Mouse (Mus musculus) stomach, embryonic 14.5 days (tissue): ENCODE results near the gene Aspm. TPM values are rescaled to one million over a fixed set of nuclear protein-coding genes. Genes with fewer than 3 reads are reported as not detected.
"Not testable (repeated sequence)": the region's sequence is repeated elsewhere in the genome, so short reads cannot be mapped to it uniquely, and the experiment has no call there.

ENCODE experiments used
- ATAC-seq: fragments of 200-750 bp; cut with Nextera tagmentation; 2 replicates; pipeline ENCODE4 v1.8.0; 2017; ENCODE audit warnings: low read depth, moderate TSS enrichment; ENCODE audit not compliant: insufficient number of reproducible peaks, insufficient read depth, low FRiP score
- H3K27ac ChIP-seq: fragments of 300-500 bp; sonication (generic); 2 replicates; pipeline ENCODE4 v1.5.1; 2014; ENCODE audit warnings: mild to moderate bottlenecking, low read length, moderate library complexity, mixed read lengths
- H3K27me3 ChIP-seq: fragments of 300-500 bp; sonication (generic); 2 replicates; pipeline ENCODE4 v1.6.1; 2014; ENCODE audit warnings: low read length, control low read depth, mixed read lengths; ENCODE audit not compliant: control insufficient read depth, insufficient read depth
- H3K36me3 ChIP-seq: fragments of 300-500 bp; sonication (generic); 2 replicates; pipeline ENCODE4 v1.6.1; 2014; ENCODE audit warnings: mild to moderate bottlenecking, control low read depth, low read length, moderate library complexity, mixed read lengths; ENCODE audit not compliant: control insufficient read depth, insufficient read depth
- H3K4me1 ChIP-seq: fragments of 300-500 bp; sonication (generic); 2 replicates; pipeline ENCODE4 v1.6.1; 2014; ENCODE audit warnings: low read length, control low read depth, mixed read lengths; ENCODE audit not compliant: control insufficient read depth, insufficient read depth
- H3K4me2 ChIP-seq: fragments of 300-500 bp; sonication (generic); replicated peaks from 2 replicates; pipeline ENCODE4 v1.6.1; 2014; ENCODE audit warnings: low read depth, low read length, control low read depth
- H3K4me3 ChIP-seq: fragments of 300-500 bp; sonication (generic); 2 replicates; pipeline ENCODE4 v1.5.1; 2014; ENCODE audit warnings: low read depth, low read length, control low read depth
- H3K9ac ChIP-seq: fragments of 300-500 bp; sonication (generic); replicated peaks from 2 replicates; pipeline ENCODE4 v1.6.1; 2014; ENCODE audit warnings: low read depth, mild to moderate bottlenecking, control low read depth, low read length, moderate library complexity, mixed read lengths
- H3K9me3 ChIP-seq: fragments of 300-500 bp; sonication (generic); 2 replicates; pipeline ENCODE4 v1.6.1; 2016; ENCODE audit warnings: low read depth, low read length, control low read depth; ENCODE audit not compliant: control insufficient read depth
- WGBS: fragments of 180-500 bp; shearing (Covaris S2); extraction: QIAGEN DNeasy Blood & Tissue Kit; methylation state at CpG from one replicate; pipeline ENCODE4 v1.1.7; 2014; 5-methylcytosine and 5-hydroxymethylcytosine counted together
- polyA plus RNA-seq: library from polyadenylated mRNA; unstranded; fragments of >200 nt; fragmentation: Nextera tagmentation; extraction: Ambion mirVana; gene quantifications from 2 replicates; pipeline ENCODE4 v1.2.1, GENCODE M21; 2014

Gene Aspm
- polyA plus RNA-seq, 1 experiment from 2014 or later = 23.1 TPM

- no peak overlapping the region for H3K27ac ChIP-seq
- H3K9me3 ChIP-seq = no peaks in the 10 kb centered on the region
- H3K9ac ChIP-seq = no peak overlapping the region
- H3K27me3 ChIP-seq = no peaks in the 10 kb centered on the region
- ATAC-seq = no peak
- H3K36me3 ChIP-seq = peaks cover 4% of the 10 kb centered on the region; the same call in 1 of the 2 replicates
- peaks cover 18% of the 10 kb centered on the region for H3K4me1 ChIP-seq
- 56% methylated on average over 10 of the region's 10 CpGs for WGBS
- H3K4me2 ChIP-seq = peak overlapping the region; percentile 62
- H3K4me3 ChIP-seq = peak overlapping the region; percentile 79
Observed at GRCm38 (mm10) chr1:139423931-139424330, 30.6 kb upstream of the Aspm start.

GRCm38 (mm10) chr1:139425006-139425405 is 29.6 kb upstream of the Aspm start:
- peaks cover 18% of the 10 kb centered on the region for H3K4me1 ChIP-seq
- H3K4me3 ChIP-seq = peak overlapping the region; percentile 24
- H3K9me3 ChIP-seq = no peaks in the 10 kb centered on the region
- no peak for ATAC-seq
- peak overlapping the region; percentile 52 for H3K4me2 ChIP-seq
- H3K27me3 ChIP-seq = no peaks in the 10 kb centered on the region
- H3K27ac ChIP-seq = no peak overlapping the region
- H3K9ac ChIP-seq = no peak overlapping the region
- 37% methylated on average over 3 of the region's 3 CpGs for WGBS
- H3K36me3 ChIP-seq = peaks cover 11% of the 10 kb centered on the region

DNA sequence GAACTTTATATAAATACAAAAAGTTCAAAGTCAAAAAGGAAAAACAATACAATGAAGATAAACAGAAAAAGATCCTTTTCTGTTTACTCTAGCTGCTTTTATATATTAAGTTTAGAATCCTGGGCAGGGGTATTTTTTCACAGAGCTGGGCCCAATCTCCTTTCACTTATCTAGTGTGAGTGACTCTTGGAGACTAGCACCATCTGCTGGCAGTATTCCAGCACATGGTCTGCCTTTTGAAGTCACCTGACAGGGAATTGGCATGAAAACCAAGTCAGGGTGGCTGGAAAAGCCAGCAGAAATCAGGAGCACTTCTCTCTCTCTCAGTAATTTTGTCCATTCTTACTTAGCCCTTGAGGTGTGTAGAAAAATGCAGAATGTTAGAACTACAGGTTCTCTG is 16.2 kb upstream of the Aspm start:
- no peak overlapping the region for H3K9ac ChIP-seq
- no peak overlapping the region for H3K27ac ChIP-seq
- ATAC-seq = no peak
- peaks cover 33% of the 10 kb centered on the region for H3K36me3 ChIP-seq
- no peaks in the 10 kb centered on the region for H3K4me1 ChIP-seq
- H3K4me3 ChIP-seq = no peak overlapping the region
- H3K4me2 ChIP-seq = no peak overlapping the region
- H3K27me3 ChIP-seq = no peaks in the 10 kb centered on the region
- H3K9me3 ChIP-seq = no peaks in the 10 kb centered on the region

GRCm38 (mm10) chr1:139443103-139443502 is 11.5 kb upstream of the Aspm start:
- H3K36me3 ChIP-seq = peaks cover 30% of the 10 kb centered on the region
- H3K27me3 ChIP-seq, ATAC-seq, H3K4me2 ChIP-seq, H3K4me1 ChIP-seq, H3K9ac ChIP-seq, H3K27ac ChIP-seq, H3K4me3 ChIP-seq, H3K9me3 ChIP-seq: not testable (repeated sequence)
- WGBS = 88% methylated on average over 9 of the region's 9 CpGs

DNA sequence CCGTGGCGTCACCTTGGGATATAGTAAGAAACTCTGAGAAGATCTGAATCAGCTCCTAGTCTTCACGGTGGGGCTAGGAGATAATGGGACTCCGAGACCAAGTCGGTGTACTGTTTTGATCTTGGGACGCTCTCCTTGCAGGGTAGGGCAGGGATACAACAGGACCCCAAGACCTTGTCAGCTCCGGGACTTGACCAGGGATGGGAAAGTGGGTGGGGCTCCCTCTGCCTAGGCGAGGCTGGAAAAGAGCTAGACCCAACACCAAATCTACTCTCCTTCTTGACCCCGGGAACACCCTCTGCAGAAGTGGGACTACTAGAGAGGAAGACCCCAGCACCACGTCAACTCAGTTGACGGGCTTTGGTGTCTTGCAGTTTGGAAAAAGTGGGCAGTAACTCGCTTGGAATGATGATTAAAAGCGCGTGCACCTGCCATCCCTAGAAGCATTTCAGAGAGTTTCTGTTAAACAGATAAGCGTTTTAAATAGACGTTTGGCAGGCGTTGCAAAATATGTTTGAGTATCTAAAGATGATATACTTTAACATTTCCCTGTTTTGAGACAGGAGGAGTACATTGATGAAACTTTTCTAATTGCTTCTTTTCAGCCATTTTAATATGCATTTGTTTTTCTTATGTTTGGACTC is 776 bp downstream of the Aspm start:
- WGBS = 2% methylated on average over 17 of the region's 17 CpGs
- H3K4me2 ChIP-seq = peak overlapping the region; percentile 81
- no peaks in the 10 kb centered on the region for H3K27me3 ChIP-seq
- peaks cover 4% of the 10 kb centered on the region; the same call in 1 of the 2 replicates for H3K4me1 ChIP-seq
- H3K27ac ChIP-seq = peak overlapping the region; percentile 48; the same call in 1 of the 2 replicates
- ATAC-seq = no peak
- no peaks in the 10 kb centered on the region for H3K9me3 ChIP-seq
- peak overlapping the region; percentile 92 for H3K4me3 ChIP-seq
- peak overlapping the region; percentile 53; the same call in 1 of the 2 replicates for H3K9ac ChIP-seq
- H3K36me3 ChIP-seq = peaks cover 8% of the 10 kb centered on the region

DNA sequence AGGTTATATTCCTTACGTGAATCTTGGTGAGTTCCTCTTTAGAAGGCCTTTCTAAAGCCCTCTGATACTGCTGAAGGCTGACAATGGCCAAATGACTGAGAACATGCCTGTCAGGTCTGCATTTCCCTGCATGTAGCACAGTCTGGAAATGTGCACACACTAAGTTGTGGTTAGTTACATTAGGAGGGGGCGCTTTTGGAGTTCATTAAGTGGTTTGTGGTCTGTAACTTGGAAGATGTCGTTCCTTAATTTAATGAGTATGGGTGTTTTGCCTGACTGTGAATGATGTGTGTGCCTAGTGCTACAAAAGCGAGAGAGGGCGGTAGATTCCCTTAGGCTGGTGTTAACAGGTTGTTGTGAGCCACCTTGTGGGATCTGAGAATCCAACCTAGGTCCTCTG is 6.2 kb downstream of the Aspm start:
- peaks cover 35% of the 10 kb centered on the region for H3K36me3 ChIP-seq
- no peak overlapping the region for H3K4me3 ChIP-seq
- 88% methylated on average over 5 of the region's 5 CpGs for WGBS
- no peak overlapping the region for H3K9ac ChIP-seq
- no peak overlapping the region for H3K27ac ChIP-seq
- peaks cover 4% of the 10 kb centered on the region; the same call in 1 of the 2 replicates for H3K4me1 ChIP-seq
- H3K9me3 ChIP-seq = no peaks in the 10 kb centered on the region
- no peak overlapping the region for H3K4me2 ChIP-seq
- H3K27me3 ChIP-seq = no peaks in the 10 kb centered on the region
- no peak for ATAC-seq

GRCm38 (mm10) chr1:139465936-139466335 is 11.4 kb downstream of the Aspm start:
- Histone ChIP-seq H3K27me3 (no peaks in the 10 kb centered on the region), H3K4me2 (no peak overlapping the region), H3K4me3 (no peak overlapping the region), H3K9ac (no peak overlapping the region), H3K9me3 (no peaks in the 10 kb centered on the region), H3K36me3 (peaks cover 56% of the 10 kb centered on the region), H3K4me1 (no peaks in the 10 kb centered on the region), H3K27ac (no peak overlapping the region)
- no peak for ATAC-seq
- WGBS = 88% methylated on average over 11 of the region's 11 CpGs

DNA sequence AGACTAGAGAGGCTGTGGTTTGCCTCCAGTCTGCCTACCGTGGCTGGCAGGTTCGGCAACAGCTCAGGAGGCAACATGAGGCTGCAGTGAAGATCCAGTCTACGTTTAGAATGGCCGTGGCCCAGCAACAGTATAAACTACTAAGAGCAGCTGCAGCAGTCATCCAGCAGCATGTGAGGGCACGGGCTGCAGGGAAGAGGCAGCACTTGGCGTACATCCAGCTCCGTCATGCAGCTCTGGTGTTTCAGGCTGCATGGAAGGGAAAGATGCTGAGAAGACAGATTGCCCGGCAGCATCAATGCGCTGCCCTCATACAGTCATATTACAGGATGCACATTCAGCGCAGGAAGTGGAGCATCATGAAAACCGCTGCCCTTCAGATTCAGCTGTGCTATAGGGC is 24.3 kb downstream of the Aspm start:
- no peak overlapping the region for H3K4me2 ChIP-seq
- no peak overlapping the region for H3K4me3 ChIP-seq
- H3K27ac ChIP-seq = no peak overlapping the region
- no peak for ATAC-seq
- WGBS = 90% methylated on average over 11 of the region's 11 CpGs
- no peaks in the 10 kb centered on the region for H3K27me3 ChIP-seq
- no peaks in the 10 kb centered on the region for H3K9me3 ChIP-seq
- H3K36me3 ChIP-seq = peaks cover 63% of the 10 kb centered on the region
- no peak overlapping the region for H3K9ac ChIP-seq
- H3K4me1 ChIP-seq = no peaks in the 10 kb centered on the region

DNA sequence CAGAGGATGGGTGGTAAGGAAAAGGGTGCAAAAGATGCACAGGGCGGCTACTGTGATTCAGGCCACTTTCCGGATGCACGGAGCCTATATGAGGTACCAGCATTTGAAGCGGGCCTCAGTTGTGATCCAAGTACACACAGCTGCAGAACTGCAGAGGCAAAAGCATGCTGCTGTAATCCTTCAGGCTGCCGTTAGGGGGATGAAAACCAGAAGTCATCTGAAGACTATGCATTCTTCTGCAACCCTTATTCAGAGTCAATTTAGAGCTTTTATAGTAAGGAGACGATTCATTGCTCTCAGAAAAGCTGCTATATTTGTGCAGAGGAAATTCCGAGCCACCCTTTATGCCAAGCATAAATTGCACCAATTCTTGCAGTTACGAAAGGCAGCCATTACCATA is 25.7 kb downstream of the Aspm start:
- 88% methylated on average over 8 of the region's 8 CpGs for WGBS
- no peak overlapping the region for H3K4me2 ChIP-seq
- no peak overlapping the region for H3K4me3 ChIP-seq
- no peaks in the 10 kb centered on the region for H3K9me3 ChIP-seq
- peaks cover 52% of the 10 kb centered on the region for H3K36me3 ChIP-seq
- H3K27me3 ChIP-seq = no peaks in the 10 kb centered on the region
- H3K27ac ChIP-seq = no peak overlapping the region
- ATAC-seq = no peak
- H3K4me1 ChIP-seq = no peaks in the 10 kb centered on the region
- no peak overlapping the region for H3K9ac ChIP-seq
